Mouse (Mus musculus): ENCODE data around the gene Hirip3. TPM values are rescaled to one million over a fixed set of nuclear protein-coding genes. Genes with fewer than 3 reads are reported as not detected.

Gene Hirip3
- polyA plus RNA-seq, 1 experiment from 2014 or later = 14.3 TPM

Other genes with a start within 250 kb of the Hirip3 start
- gene Nupr1, start 231.1 kb upstream of the Hirip3 start, polyA plus RNA-seq (2015; fragmentation: Nextera tagmentation; extraction: Ambion mirVana) = 14.2 and 19.8 TPM in 2 replicates
- 21.0 and 33.5 TPM in 2 replicates for gene Sgf29, start 212.7 kb upstream of the Hirip3 start, polyA plus RNA-seq (2015; fragmentation: Nextera tagmentation; extraction: Ambion mirVana)
- gene Sult1a1, start 185.5 kb upstream of the Hirip3 start, polyA plus RNA-seq (2015; fragmentation: Nextera tagmentation; extraction: Ambion mirVana) = 13.0 and 14.2 TPM in 2 replicates
- gene Bola2, start 166.6 kb upstream of the Hirip3 start, polyA plus RNA-seq (2015; fragmentation: Nextera tagmentation; extraction: Ambion mirVana) = 87.6 and 98.0 TPM in 2 replicates
- gene Slx1b, start 166.2 kb upstream of the Hirip3 start, polyA plus RNA-seq (2015; fragmentation: Nextera tagmentation; extraction: Ambion mirVana) = 6.7 and 7.7 TPM in 2 replicates
- gene Coro1a, start 154.2 kb upstream of the Hirip3 start, polyA plus RNA-seq (2015; fragmentation: Nextera tagmentation; extraction: Ambion mirVana) = 13.5 and 71.8 TPM in 2 replicates
- 51.0 and 66.8 TPM in 2 replicates for gene Mapk3, start 102.4 kb upstream of the Hirip3 start, polyA plus RNA-seq (2015; fragmentation: Nextera tagmentation; extraction: Ambion mirVana)
- gene Gdpd3, start 95.6 kb upstream of the Hirip3 start, polyA plus RNA-seq (2015; fragmentation: Nextera tagmentation; extraction: Ambion mirVana) = 1.2 and 1.3 TPM in 2 replicates
- 78.1 and 90.5 TPM in 2 replicates for gene Ypel3, start 85.0 kb upstream of the Hirip3 start, polyA plus RNA-seq (2015; fragmentation: Nextera tagmentation; extraction: Ambion mirVana)
- 0.34 and 0.41 TPM in 2 replicates for gene Tbx6, start 80.5 kb upstream of the Hirip3 start, polyA plus RNA-seq (2015; fragmentation: Nextera tagmentation; extraction: Ambion mirVana)
- 120 and 149 TPM in 2 replicates for gene Ppp4c, start 69.5 kb upstream of the Hirip3 start, polyA plus RNA-seq (2015; fragmentation: Nextera tagmentation; extraction: Ambion mirVana)
- gene Fam57b, start 64.3 kb upstream of the Hirip3 start, polyA plus RNA-seq (2015; fragmentation: Nextera tagmentation; extraction: Ambion mirVana) = 0.69 and 1.3 TPM in 2 replicates
- not detected in 2 replicates for gene 4930451I11Rik, start 30.3 kb upstream of the Hirip3 start, polyA plus RNA-seq (2015; fragmentation: Nextera tagmentation; extraction: Ambion mirVana)
- 0.53 TPM in 1 of 2 replicates, not detected in the other for gene Doc2a, start 14.6 kb upstream of the Hirip3 start, polyA plus RNA-seq (2015; fragmentation: Nextera tagmentation; extraction: Ambion mirVana)
- gene Ino80e, start 405 bp downstream of the Hirip3 start, polyA plus RNA-seq (2015; fragmentation: Nextera tagmentation; extraction: Ambion mirVana) = 50.4 and 56.9 TPM in 2 replicates
- gene Taok2, start 22.7 kb downstream of the Hirip3 start, polyA plus RNA-seq (2015; fragmentation: Nextera tagmentation; extraction: Ambion mirVana) = 29.0 and 36.4 TPM in 2 replicates
- gene Tmem219, start 60.9 kb downstream of the Hirip3 start, polyA plus RNA-seq (2015; fragmentation: Nextera tagmentation; extraction: Ambion mirVana) = 19.2 and 23.0 TPM in 2 replicates
- gene Kctd13, start 66.9 kb downstream of the Hirip3 start, polyA plus RNA-seq (2015; fragmentation: Nextera tagmentation; extraction: Ambion mirVana) = 12.3 and 14.8 TPM in 2 replicates
- 0.08 and 0.20 TPM in 2 replicates for gene Asphd1, start 87.6 kb downstream of the Hirip3 start, polyA plus RNA-seq (2015; fragmentation: Nextera tagmentation; extraction: Ambion mirVana)
- 0.65 and 0.83 TPM in 2 replicates for gene Sez6l2, start 88.6 kb downstream of the Hirip3 start, polyA plus RNA-seq (2015; fragmentation: Nextera tagmentation; extraction: Ambion mirVana)
- 67.4 and 86.6 TPM in 2 replicates for gene Cdipt, start 113.9 kb downstream of the Hirip3 start, polyA plus RNA-seq (2015; fragmentation: Nextera tagmentation; extraction: Ambion mirVana)
- 0.85 and 1.6 TPM in 2 replicates for gene Cdiptos, start 114.1 kb downstream of the Hirip3 start, polyA plus RNA-seq (2015; fragmentation: Nextera tagmentation; extraction: Ambion mirVana)
- gene Mvp, start 152.6 kb downstream of the Hirip3 start, polyA plus RNA-seq (2015; fragmentation: Nextera tagmentation; extraction: Ambion mirVana) = 14.5 and 18.1 TPM in 2 replicates
- 0.74 TPM in 1 of 2 replicates, not detected in the other for gene Pagr1b, start 154.5 kb downstream of the Hirip3 start, polyA plus RNA-seq (2015; fragmentation: Nextera tagmentation; extraction: Ambion mirVana)
- 59.7 and 73.1 TPM in 2 replicates for gene Pagr1a, start 155.4 kb downstream of the Hirip3 start, polyA plus RNA-seq (2015; fragmentation: Nextera tagmentation; extraction: Ambion mirVana)
- gene Gm42742, start 159.1 kb downstream of the Hirip3 start, polyA plus RNA-seq (2015; fragmentation: Nextera tagmentation; extraction: Ambion mirVana) = 15.7 and 16.6 TPM in 2 replicates
- 1.9 and 4.1 TPM in 2 replicates for gene Prrt2, start 159.2 kb downstream of the Hirip3 start, polyA plus RNA-seq (2015; fragmentation: Nextera tagmentation; extraction: Ambion mirVana)
- 35.6 and 53.7 TPM in 2 replicates for gene Maz, start 165.1 kb downstream of the Hirip3 start, polyA plus RNA-seq (2015; fragmentation: Nextera tagmentation; extraction: Ambion mirVana)
- gene Kif22, start 180.5 kb downstream of the Hirip3 start, polyA plus RNA-seq (2015; fragmentation: Nextera tagmentation; extraction: Ambion mirVana) = 67.5 and 81.9 TPM in 2 replicates
- not detected in 2 replicates for gene Zg16, start 225.4 kb downstream of the Hirip3 start, polyA plus RNA-seq (2015; fragmentation: Nextera tagmentation; extraction: Ambion mirVana)
- gene AI467606, start 229.4 kb downstream of the Hirip3 start, polyA plus RNA-seq (2015; fragmentation: Nextera tagmentation; extraction: Ambion mirVana) = 1.6 and 6.7 TPM in 2 replicates

Measured in heart, embryonic 15.5 days (tissue).